Mouse (Mus musculus) adrenal gland, postnatal 10 days (tissue): ENCODE data around the gene Tcte3. TPM values are rescaled to one million over a fixed set of nuclear protein-coding genes. Genes with fewer than 3 reads are reported as not detected.
A peak's percentile ranks its signal among the peaks of the same experiment; 100 is the strongest.
"Not testable (repeated sequence)": the region's sequence is repeated elsewhere in the genome, so short reads cannot be mapped to it uniquely, and the experiment has no call there.

Source experiments
- DNase-seq: peaks from one replicate; pipeline ENCODE4 v3.0.0; 2021; ENCODE audit warnings: mixed read lengths
- long read RNA-seq, 2 experiments: library from polyadenylated mRNA; stranded (forward); transcript quantifications; one replicate each; pipeline ENCODE4 v2.0.0; 2021
- total RNA-seq, 2 experiments: library from RNA; stranded (reverse); gene quantifications; 2 replicates each; pipeline ENCODE4 v1.2.3; 2021

The Tcte3 gene
- 1 to 10 TPM; 2.0 to 3.6 TPM for total RNA-seq
- long read RNA-seq, experiment 1, result 0 reads
- long read RNA-seq, experiment 2, partial matches to known transcripts, result 1 of 1 reads
- long read RNA-seq, experiment 2, other reads (novel, unspliced or antisense), result 0 of 1 reads

GRCm38 (mm10) chr17:15041175-15041729 lies at the start of gene Tcte3, which contains the start of the genes Ermard and Gm3448:
Gene Tcte3 (minus strand): TSS chr17:15041488.
Gene Ermard (plus strand): TSS chr17:15041208.
Gene Gm3448 (minus strand): TSS chr17:15041537.
- DNase-seq, result peak; percentile 58

GRCm38 (mm10) chr17:15088591-15089001 lies 47.3 kb upstream of the Tcte3 start:
- no peak for DNase-seq

- DNase-seq, result no peak
These were observed 46.9 kb upstream of the Tcte3 start for GRCm38 (mm10) chr17:15088166-15088565.

- DNase-seq, result no peak
These were observed 43.7 kb upstream of the Tcte3 start for GRCm38 (mm10) chr17:15085006-15085405.

- DNase-seq, result no peak
These were observed 43.0 kb upstream of the Tcte3 start for GRCm38 (mm10) chr17:15084226-15084848.

- DNase-seq, result peak; percentile 29
These were observed 36.2 kb upstream of the Tcte3 start for GRCm38 (mm10) chr17:15077536-15077935.

- DNase-seq, result no peak
These were observed 33.7 kb upstream of the Tcte3 start for GRCm38 (mm10) chr17:15075033-15075432.

GRCm38 (mm10) chr17:15072211-15072610 lies 30.9 kb upstream of the Tcte3 start:
- DNase-seq, result no peak

GRCm38 (mm10) chr17:15069124-15069523 lies 27.8 kb upstream of the Tcte3 start:
- peak; percentile 18 for DNase-seq

- DNase-seq, result peak; percentile 20
These were observed 26.9 kb upstream of the Tcte3 start for GRCm38 (mm10) chr17:15068040-15068792.

- DNase-seq, result no peak
These were observed 25.6 kb upstream of the Tcte3 start for GRCm38 (mm10) chr17:15066911-15067310.

GRCm38 (mm10) chr17:15066066-15066465 lies 24.8 kb upstream of the Tcte3 start:
- no peak for DNase-seq

- DNase-seq, result peak; percentile 74
These were observed 24.2 kb upstream of the Tcte3 start for GRCm38 (mm10) chr17:15065391-15066024.

GRCm38 (mm10) chr17:15060356-15060755 lies 19.1 kb upstream of the Tcte3 start:
- DNase-seq, result no peak

GRCm38 (mm10) chr17:15059646-15060045 lies 18.4 kb upstream of the Tcte3 start:
- DNase-seq, result no peak

GRCm38 (mm10) chr17:15058161-15058591 lies 16.9 kb upstream of the Tcte3 start:
- no peak for DNase-seq

GRCm38 (mm10) chr17:15055925-15056324 lies 14.6 kb upstream of the Tcte3 start:
- no peak for DNase-seq

GRCm38 (mm10) chr17:15053829-15054200 lies 12.5 kb upstream of the Tcte3 start:
- DNase-seq, result not testable (repeated sequence)

- not testable (repeated sequence) for DNase-seq
These were observed 12.0 kb upstream of the Tcte3 start for GRCm38 (mm10) chr17:15053183-15053828.

GRCm38 (mm10) chr17:15052766-15053165 lies 11.5 kb upstream of the Tcte3 start:
- not testable (repeated sequence) for DNase-seq

- not testable (repeated sequence) for DNase-seq
These were observed 9.1 kb upstream of the Tcte3 start for GRCm38 (mm10) chr17:15050338-15050737.

GRCm38 (mm10) chr17:15040455-15040854 lies 833 bp downstream of the Tcte3 start:
- DNase-seq, result not testable (repeated sequence)
